10 mouse cellular contexts compared by ENCODE assay signal in the genomic region with DNA sequence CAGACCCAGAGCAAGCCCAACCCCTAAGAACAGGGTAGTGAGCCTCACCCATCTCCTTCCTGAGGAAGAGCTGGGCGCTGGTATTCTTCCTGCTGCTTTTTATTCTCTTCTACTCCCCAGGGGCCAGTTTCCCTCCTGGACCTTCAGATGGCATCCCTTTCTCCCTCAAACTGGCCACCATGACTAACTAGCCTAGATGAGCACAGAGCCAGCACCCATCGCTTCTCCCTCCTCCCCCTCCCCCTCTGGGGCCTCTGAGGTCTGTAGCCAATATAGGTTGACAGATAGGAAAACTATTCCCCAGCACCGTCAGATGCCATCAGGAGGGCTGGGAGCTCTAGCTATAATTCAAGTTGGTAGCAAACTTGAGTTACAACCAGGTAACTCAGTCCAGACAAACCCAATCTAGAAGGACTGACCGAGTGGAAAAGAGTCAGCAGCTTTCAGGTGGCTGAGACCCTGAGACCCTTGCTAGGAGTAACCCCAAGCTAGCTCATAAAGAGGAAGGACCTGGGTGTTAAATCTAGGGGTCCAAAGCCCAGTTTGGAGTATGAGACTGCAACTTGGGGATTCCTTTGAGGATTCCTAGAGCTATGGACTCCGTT. TPM values are rescaled to one million over a fixed set of nuclear protein-coding genes. Genes with fewer than 3 reads are reported as not detected.
DNase-seq lines count a peak whose midpoint lies in the region; ATAC-seq and TF ChIP-seq lines count a peak whose summit lies in the region.
"Had no signal": no experiment of that assay in that cellular context is flagged by ENCODE, and none has a peak within 500 bp of the region (broad histone marks: within the 10 kb centered on the region; RNA-seq: fewer than 3 reads in every experiment).

No protein-coding gene starts in this region.

- DNase-seq in kidney, postnatal 10 days: no peak
- DNase-seq in 416B (ENCODE audit: low read depth): peak; percentile 46
- DNase-seq in limb, embryonic 11.5 days (ENCODE audit: low spot score): no peak
- no peak for DNase-seq in left cerebral cortex, adult 18-20 months (ENCODE audit: low spot score in 2 of 2)
- no peak for DNase-seq in urinary bladder, postnatal 14 days (ENCODE audit: low spot score)

- WGBS in kidney, embryonic 16.5 days: 46% methylated on average over 5 of the region's 5 CpGs
- WGBS in limb, embryonic 11.5 days: 47% methylated on average over 5 of the region's 5 CpGs

- peak overlapping the region; percentile 43; the same call in 1 of the 2 replicates for H3K4me3 ChIP-seq in kidney, embryonic 16.5 days (ENCODE audit: low read length)
- H3K4me3 ChIP-seq in E14TG2a.4 (replicated peaks; ENCODE audit: low read length): peak overlapping the region; percentile 65; the same call in 1 of the 2 replicates
- no peak overlapping the region; the same call in 1 of the 2 replicates for H3K4me3 ChIP-seq in limb, embryonic 11.5 days (ENCODE audit: low read depth, low read length)

- no peaks in the 10 kb centered on the region for H3K9me3 ChIP-seq in kidney, embryonic 16.5 days (ENCODE audit: low read length)
- H3K9me3 ChIP-seq in E14TG2a.4 (ENCODE audit: low read length): no peaks in the 10 kb centered on the region
- H3K9me3 ChIP-seq in limb, embryonic 11.5 days (ENCODE audit: control insufficient read depth, low read length): no peaks in the 10 kb centered on the region
- H3K9me3 ChIP-seq: liver, embryonic 13.5 days had no signal

- TF ChIP-seq CTCF in E14TG2a.4 (conservative IDR thresholded peaks at IDR 0.05; ENCODE audit: low read length): no peak

- H3K27me3 ChIP-seq in kidney, embryonic 16.5 days (ENCODE audit: insufficient read depth, low read length): peaks cover under 1% of the 10 kb centered on the region; the same call in 1 of the 2 replicates
- peaks cover 25% of the 10 kb centered on the region for H3K27me3 ChIP-seq in E14TG2a.4 (ENCODE audit: insufficient read depth, low read length)
- peaks cover 2% of the 10 kb centered on the region for H3K27me3 ChIP-seq in limb, embryonic 11.5 days (ENCODE audit: control insufficient read depth, insufficient read depth, low read length)

- no peaks in the 10 kb centered on the region for H3K36me3 ChIP-seq in kidney, embryonic 16.5 days (ENCODE audit: insufficient read depth, low read length)
- no peaks in the 10 kb centered on the region for H3K36me3 ChIP-seq in E14TG2a.4 (ENCODE audit: insufficient read depth, low read length)
- H3K36me3 ChIP-seq in limb, embryonic 11.5 days (ENCODE audit: control insufficient read depth, insufficient read depth, low read length): no peaks in the 10 kb centered on the region
- H3K36me3 ChIP-seq: liver, embryonic 13.5 days had no signal

- no peak overlapping the region for H3K9ac ChIP-seq in kidney, embryonic 16.5 days (replicated peaks; ENCODE audit: low read length)
- peak overlapping the region; percentile 12; the same call in 1 of the 2 replicates for H3K9ac ChIP-seq in limb, embryonic 11.5 days (ENCODE audit: low read length)

- peak overlapping the region; percentile 89 for H3K27ac ChIP-seq in kidney, embryonic 16.5 days (ENCODE audit: low read length)
- H3K27ac ChIP-seq in limb, embryonic 11.5 days (replicated peaks; ENCODE audit: low read depth, low read length): peak overlapping the region; percentile 80
- H3K27ac ChIP-seq: liver, embryonic 13.5 days had no signal

- no peak for ATAC-seq in kidney, embryonic 16.5 days (ENCODE audit: low FRiP score, low TSS enrichment)
- no peak for ATAC-seq in limb, embryonic 11.5 days (ENCODE audit: insufficient number of reproducible peaks, low FRiP score, low TSS enrichment, low read depth)
- ATAC-seq: Patski had no signal

- H3K4me1 ChIP-seq in kidney, embryonic 16.5 days (ENCODE audit: insufficient read depth, low read length): peaks cover 16% of the 10 kb centered on the region
- peaks cover 41% of the 10 kb centered on the region for H3K4me1 ChIP-seq in E14TG2a.4 (replicated peaks; ENCODE audit: low read depth, low read length)
- peaks cover 15% of the 10 kb centered on the region; the same call in 1 of the 2 replicates for H3K4me1 ChIP-seq in limb, embryonic 11.5 days (ENCODE audit: control insufficient read depth, insufficient read depth, low read length)

- H3K4me2 ChIP-seq in kidney, embryonic 16.5 days (replicated peaks; ENCODE audit: low read depth, low read length): peak overlapping the region; percentile 69
- H3K4me2 ChIP-seq in limb, embryonic 11.5 days (ENCODE audit: low read depth, severe bottlenecking): peak overlapping the region; percentile 45

RNA-seq across cellular contexts. Expression of a gene that starts 0.8 kb away (rescaled TPM):
- polyA plus RNA-seq in kidney, embryonic 16.5 days (2015; fragmentation: Nextera tagmentation; extraction: Ambion mirVana): 0.26 and 0.59 TPM in 2 replicates
- polyA plus RNA-seq in limb, embryonic 11.5 days (2014; fragmentation: Nextera tagmentation; extraction: Ambion mirVana): 0.17 and 0.69 TPM in 2 replicates
- not detected for total RNA-seq in left cerebral cortex, adult 18-20 months (2021)
- total RNA-seq: heart, postnatal 4 days had no signal
- polyA plus RNA-seq: liver, embryonic 13.5 days; Patski had no signal

RNA-seq across cellular contexts. Expression of a gene that starts 6.0 kb away (rescaled TPM):
- polyA plus RNA-seq in kidney, embryonic 16.5 days (2015; fragmentation: Nextera tagmentation; extraction: Ambion mirVana): 0.25 and 0.37 TPM in 2 replicates
- polyA plus RNA-seq in limb, embryonic 11.5 days (2014; fragmentation: Nextera tagmentation; extraction: Ambion mirVana): 0.94 and 1.4 TPM in 2 replicates
- total RNA-seq in left cerebral cortex, adult 18-20 months (2021): under 1 TPM; 0.33 to 0.46 TPM
- polyA plus RNA-seq: Patski had no signal

RNA-seq across cellular contexts. Expression of a gene that starts 16.4 kb away (rescaled TPM):
- polyA plus RNA-seq in kidney, embryonic 16.5 days (2015; fragmentation: Nextera tagmentation; extraction: Ambion mirVana): not detected in 2 replicates
- polyA plus RNA-seq in limb, embryonic 11.5 days (2014; fragmentation: Nextera tagmentation; extraction: Ambion mirVana): 0.04 TPM in 1 of 2 replicates, not detected in the other
- not detected for total RNA-seq in left cerebral cortex, adult 18-20 months (2021)
- total RNA-seq: heart, postnatal 4 days had no signal
- polyA plus RNA-seq: Patski had no signal

RNA-seq across cellular contexts. Expression of a gene that starts 22.8 kb away (rescaled TPM):
- 1.9 and 2.0 TPM in 2 replicates for polyA plus RNA-seq in kidney, embryonic 16.5 days (2015; fragmentation: Nextera tagmentation; extraction: Ambion mirVana)
- 0.99 and 1.2 TPM in 2 replicates for polyA plus RNA-seq in limb, embryonic 11.5 days (2014; fragmentation: Nextera tagmentation; extraction: Ambion mirVana)
- total RNA-seq in left cerebral cortex, adult 18-20 months (2021): 1 to 10 TPM; 2.7 to 3.2 TPM

RNA-seq across cellular contexts. Expression of a gene that starts 31.9 kb away (rescaled TPM):
- polyA plus RNA-seq in kidney, embryonic 16.5 days (2015; fragmentation: Nextera tagmentation; extraction: Ambion mirVana): 302 and 310 TPM in 2 replicates
- 422 and 444 TPM in 2 replicates for polyA plus RNA-seq in limb, embryonic 11.5 days (2014; fragmentation: Nextera tagmentation; extraction: Ambion mirVana)
- 10 to 100 TPM; 74.7 to 76.8 TPM for total RNA-seq in left cerebral cortex, adult 18-20 months (2021)
